Mouse (Mus musculus) C2C12 (cell line): ENCODE data around the gene Prr5.

Experiments
- CTCF ChIP-seq: IDR thresholded peaks from one replicate; pipeline ENCODE4 v1.5.1; 2011; ENCODE audit not compliant: control insufficient read depth, insufficient read depth, insufficient read length
- MAX ChIP-seq: IDR thresholded peaks from one replicate; pipeline ENCODE4 v1.6.1; 2011; ENCODE audit warnings: mild to moderate bottlenecking, control low read depth

GRCm38 (mm10) chr15:84738246-84738645, 68.8 kb downstream of the Prr5 start:
- TF ChIP-seq CTCF (no peak), MAX (no peak)
